Mouse (Mus musculus): ENCODE results near the gene Btbd11. TPM values are rescaled to one million over a fixed set of nuclear protein-coding genes. Genes with fewer than 3 reads are reported as not detected.
A peak's percentile ranks its signal among the peaks of the same experiment; 100 is the strongest.

Btbd11 gene
- polyA plus RNA-seq, 1 experiment: 38.7 TPM

DNA sequence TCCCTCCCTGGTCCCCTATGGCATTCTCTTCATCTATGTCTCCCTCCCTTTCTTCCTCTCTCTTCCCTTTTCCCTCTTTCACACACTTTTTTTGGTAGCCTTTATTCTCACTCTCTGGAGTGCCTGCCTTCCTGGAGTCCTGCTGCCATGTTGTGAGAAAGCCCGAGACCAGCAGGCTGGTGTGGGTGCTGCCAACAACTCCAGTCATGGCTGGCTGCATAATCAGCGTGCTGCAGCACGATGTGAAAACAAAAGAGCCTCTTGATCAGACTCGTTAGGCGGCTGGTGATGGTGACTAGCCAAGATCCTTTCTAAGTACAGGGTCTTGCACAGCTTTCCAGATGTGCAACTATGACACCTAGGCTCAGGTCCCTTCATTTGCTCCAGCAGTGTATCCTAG, 82.7 kb downstream of the Btbd11 start:
- peaks cover 28% of the 10 kb centered on the region for H3K4me1 ChIP-seq (ENCODE audit: control insufficient read depth, insufficient read depth, low read length)
- DNase-seq: no peak

GRCm38 (mm10) chr10:85473265-85473664, 86.7 kb downstream of the Btbd11 start:
- no peak for DNase-seq
- WGBS: 72% methylated on average over 4 of the region's 4 CpGs
- Histone ChIP-seq H3K4me1 (ENCODE audit: control insufficient read depth, insufficient read depth, low read length) (peaks cover 25% of the 10 kb centered on the region), H3K27me3 (ENCODE audit: control insufficient read depth, insufficient read depth, low read length) (no peaks in the 10 kb centered on the region), H3K27ac (ENCODE audit: insufficient read depth, low read length) (no peak overlapping the region), H3K4me3 (replicated peaks; ENCODE audit: insufficient read depth, low read depth, low read length) (no peak overlapping the region)
- TF ChIP-seq CTCF (IDR thresholded peaks at IDR 0.05; ENCODE audit: borderline replicate concordance, insufficient read depth, low read depth, low read length): no peak
- no peak for TF ChIP-seq POLR2A (IDR thresholded peaks at IDR 0.05; ENCODE audit: borderline replicate concordance, insufficient read depth, low read length)

More for the DNA sequence above, 82.7 kb downstream of the Btbd11 start:
- 49% methylated on average over 5 of the region's 5 CpGs for WGBS
- no peak for TF ChIP-seq CTCF (IDR thresholded peaks at IDR 0.05; ENCODE audit: borderline replicate concordance, insufficient read depth, low read depth, low read length)
- TF ChIP-seq POLR2A (IDR thresholded peaks at IDR 0.05; ENCODE audit: borderline replicate concordance, insufficient read depth, low read length): no peak
- Histone ChIP-seq H3K27ac (ENCODE audit: insufficient read depth, low read length) (no peak overlapping the region), H3K27me3 (ENCODE audit: control insufficient read depth, insufficient read depth, low read length) (no peaks in the 10 kb centered on the region; the same call in 1 of the 2 replicates), H3K4me3 (replicated peaks; ENCODE audit: insufficient read depth, low read depth, low read length) (no peak overlapping the region)

DNA sequence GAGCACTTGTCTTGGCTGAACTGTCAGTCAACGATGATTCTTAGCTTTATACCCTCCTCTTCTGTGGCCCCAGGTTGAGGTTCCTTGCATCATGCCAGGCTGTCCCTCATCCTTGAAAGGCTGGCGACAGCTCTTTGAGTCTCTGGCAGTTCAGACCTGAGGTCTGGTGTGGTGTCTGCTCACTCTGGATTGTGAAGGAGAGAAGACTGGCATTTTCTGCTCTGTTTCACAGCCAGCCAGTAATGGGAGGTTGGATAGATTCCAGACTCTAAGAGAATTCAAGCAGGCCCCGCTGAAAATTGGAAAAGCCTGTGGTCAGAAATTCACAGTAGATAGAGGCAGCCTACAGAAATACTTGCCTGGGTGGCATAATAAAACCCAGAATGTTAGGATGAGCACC, 87.3 kb downstream of the Btbd11 start:
- 20% methylated on average over 3 of the region's 3 CpGs for WGBS
- H3K4me1 ChIP-seq (ENCODE audit: control insufficient read depth, insufficient read depth, low read length): peaks cover 25% of the 10 kb centered on the region
- peak in 1 of 2 experiments; percentile 38 for DNase-seq
- TF ChIP-seq POLR2A (IDR thresholded peaks at IDR 0.05; ENCODE audit: borderline replicate concordance, insufficient read depth, low read length) (no peak), CTCF (IDR thresholded peaks at IDR 0.05; ENCODE audit: borderline replicate concordance, insufficient read depth, low read depth, low read length) (no peak)
- H3K4me3 ChIP-seq (replicated peaks; ENCODE audit: insufficient read depth, low read depth, low read length): no peak overlapping the region
- H3K27ac ChIP-seq (ENCODE audit: insufficient read depth, low read length): no peak overlapping the region
- H3K27me3 ChIP-seq (ENCODE audit: control insufficient read depth, insufficient read depth, low read length): no peaks in the 10 kb centered on the region

DNA sequence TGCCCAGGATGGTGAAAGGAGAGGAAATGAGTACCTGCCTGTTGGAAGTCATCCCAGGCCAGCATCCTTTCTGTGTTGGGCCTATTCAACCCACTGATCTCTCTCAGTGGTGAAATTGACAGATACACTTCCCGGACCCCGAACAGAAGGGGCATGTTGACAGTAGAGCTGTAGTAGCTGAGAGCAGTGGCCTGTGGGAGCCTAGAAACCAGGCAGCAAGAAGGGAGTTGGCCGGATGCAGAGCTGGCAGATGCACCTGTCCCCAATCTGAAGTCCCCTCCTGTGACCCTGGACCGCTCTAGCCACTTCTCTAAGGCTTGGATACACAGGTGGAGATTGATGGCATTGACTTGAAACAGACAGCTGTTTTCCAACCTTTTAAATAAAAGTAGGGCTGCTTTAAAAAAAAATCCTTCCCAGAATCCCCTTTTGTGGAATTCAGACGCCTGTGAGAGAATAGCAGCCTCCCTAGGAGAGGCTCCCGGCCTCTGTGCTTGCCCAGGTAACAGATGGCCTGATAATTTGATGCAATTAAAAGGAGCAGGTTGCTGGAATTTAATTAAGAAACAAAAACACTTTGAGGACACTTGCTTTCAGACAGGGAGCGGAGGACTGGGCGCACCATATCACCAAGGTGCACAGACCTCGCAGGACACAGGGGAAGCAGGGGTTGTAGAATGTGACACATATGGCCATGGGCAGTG, 89.2 kb downstream of the Btbd11 start:
- Histone ChIP-seq H3K27ac (ENCODE audit: insufficient read depth, low read length) (no peak overlapping the region), H3K4me1 (ENCODE audit: control insufficient read depth, insufficient read depth, low read length) (peaks cover 23% of the 10 kb centered on the region), H3K4me3 (replicated peaks; ENCODE audit: insufficient read depth, low read depth, low read length) (no peak overlapping the region), H3K27me3 (ENCODE audit: control insufficient read depth, insufficient read depth, low read length) (no peaks in the 10 kb centered on the region; the same call in 1 of the 2 replicates)
- 13% methylated on average over 9 of the region's 9 CpGs for WGBS
- TF ChIP-seq POLR2A (IDR thresholded peaks at IDR 0.05; ENCODE audit: borderline replicate concordance, insufficient read depth, low read length) (no peak), CTCF (IDR thresholded peaks at IDR 0.05; ENCODE audit: borderline replicate concordance, insufficient read depth, low read depth, low read length) (no peak)
- peak; percentile 60 to 76 for DNase-seq

DNA sequence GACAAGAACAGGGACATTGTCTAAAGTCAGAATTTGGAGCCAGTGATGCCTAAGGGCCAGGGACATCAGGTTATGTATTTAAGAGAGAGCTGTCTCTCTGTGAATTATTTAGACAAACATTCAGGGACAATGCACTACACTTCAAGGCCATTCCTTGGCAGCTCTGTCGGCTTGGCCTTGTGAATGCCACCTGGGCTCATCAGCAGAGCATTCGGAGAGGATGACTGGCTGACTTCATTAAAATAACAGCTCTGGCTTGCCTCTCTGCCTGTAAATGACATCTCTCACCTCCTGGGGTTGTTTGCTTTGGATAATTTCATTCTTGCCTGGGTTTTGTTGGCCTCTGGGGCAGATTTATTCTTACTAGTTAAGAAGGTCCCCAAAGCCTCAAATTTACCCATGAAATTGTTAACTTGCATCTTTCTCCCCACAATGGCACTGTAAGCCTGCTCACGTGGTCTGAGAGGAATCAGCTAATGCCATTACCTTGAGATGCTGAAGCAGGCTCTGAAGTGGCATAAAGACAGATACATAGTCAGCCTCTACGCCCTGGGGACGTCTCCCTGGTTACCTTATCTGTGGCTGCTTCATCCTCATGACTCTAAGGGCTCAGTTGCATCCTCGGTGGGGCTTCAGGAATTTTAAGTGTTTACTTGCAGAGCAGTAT, 93.5 kb downstream of the Btbd11 start:
- Histone ChIP-seq H3K27me3 (ENCODE audit: control insufficient read depth, insufficient read depth, low read length) (no peaks in the 10 kb centered on the region; the same call in 1 of the 2 replicates), H3K4me1 (ENCODE audit: control insufficient read depth, insufficient read depth, low read length) (peaks cover 26% of the 10 kb centered on the region), H3K4me3 (replicated peaks; ENCODE audit: insufficient read depth, low read depth, low read length) (no peak overlapping the region), H3K27ac (ENCODE audit: insufficient read depth, low read length) (no peak overlapping the region)
- WGBS: 72% methylated on average over 6 of the region's 6 CpGs
- no peak for TF ChIP-seq POLR2A (IDR thresholded peaks at IDR 0.05; ENCODE audit: borderline replicate concordance, insufficient read depth, low read length)
- no peak for TF ChIP-seq CTCF (IDR thresholded peaks at IDR 0.05; ENCODE audit: borderline replicate concordance, insufficient read depth, low read depth, low read length)
- DNase-seq: no peak

DNA sequence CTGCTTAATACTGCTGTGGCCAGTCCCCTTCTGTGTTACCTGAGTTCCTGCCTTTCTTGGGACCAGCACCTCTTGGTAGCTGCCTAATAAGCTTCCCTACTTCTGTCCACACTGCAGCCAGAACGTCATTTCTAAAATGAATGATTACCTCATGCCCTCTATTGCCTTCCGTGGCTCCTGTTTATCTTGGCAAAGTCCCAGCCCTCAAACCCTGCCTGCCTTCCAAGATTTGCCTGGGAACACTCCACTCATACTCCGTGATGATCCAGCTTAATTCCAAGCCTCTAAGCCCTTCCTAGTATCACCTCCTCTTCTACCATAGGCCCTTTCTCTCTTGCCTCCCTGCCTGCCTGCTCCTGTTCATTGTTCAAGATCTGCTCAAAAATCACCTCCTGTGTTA, 94.5 kb downstream of the Btbd11 start:
- no peak for TF ChIP-seq CTCF (IDR thresholded peaks at IDR 0.05; ENCODE audit: borderline replicate concordance, insufficient read depth, low read depth, low read length)
- TF ChIP-seq POLR2A (IDR thresholded peaks at IDR 0.05; ENCODE audit: borderline replicate concordance, insufficient read depth, low read length): no peak
- Histone ChIP-seq H3K27me3 (ENCODE audit: control insufficient read depth, insufficient read depth, low read length) (no peaks in the 10 kb centered on the region; the same call in 1 of the 2 replicates), H3K4me1 (ENCODE audit: control insufficient read depth, insufficient read depth, low read length) (peaks cover 20% of the 10 kb centered on the region), H3K27ac (ENCODE audit: insufficient read depth, low read length) (no peak overlapping the region), H3K4me3 (replicated peaks; ENCODE audit: insufficient read depth, low read depth, low read length) (no peak overlapping the region)
- DNase-seq: no peak
- WGBS: 13% methylated on average over 3 of the region's 3 CpGs

DNA sequence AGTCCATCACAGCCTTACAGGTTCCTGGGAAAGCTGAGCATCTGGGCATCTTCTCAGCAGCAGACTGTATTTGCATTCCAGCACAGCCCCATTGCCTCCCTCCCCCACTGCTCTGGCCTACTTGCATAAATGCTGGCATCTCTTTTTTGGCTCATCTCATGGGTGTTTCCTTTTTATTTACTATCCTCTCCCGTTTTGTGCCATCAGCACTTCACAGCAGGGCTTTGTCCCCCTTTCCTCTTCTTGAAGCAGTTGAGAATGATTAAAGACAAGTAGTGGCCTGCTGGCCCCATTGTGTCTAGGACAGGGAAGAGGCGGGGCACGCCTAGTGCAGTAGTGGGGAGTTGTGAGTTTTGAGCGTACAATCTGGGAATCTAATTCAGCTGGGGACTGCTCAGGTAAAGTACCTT, 95.5 kb downstream of the Btbd11 start:
- H3K27me3 ChIP-seq (ENCODE audit: control insufficient read depth, insufficient read depth, low read length): no peaks in the 10 kb centered on the region; the same call in 1 of the 2 replicates
- H3K4me3 ChIP-seq (replicated peaks; ENCODE audit: insufficient read depth, low read depth, low read length): no peak overlapping the region
- peaks cover 14% of the 10 kb centered on the region for H3K4me1 ChIP-seq (ENCODE audit: control insufficient read depth, insufficient read depth, low read length)
- TF ChIP-seq POLR2A (IDR thresholded peaks at IDR 0.05; ENCODE audit: borderline replicate concordance, insufficient read depth, low read length) (no peak), CTCF (IDR thresholded peaks at IDR 0.05; ENCODE audit: borderline replicate concordance, insufficient read depth, low read depth, low read length) (no peak)
- WGBS: 58% methylated on average over 4 of the region's 4 CpGs
- peak in 1 of 2 experiments; percentile 38 for DNase-seq
- H3K27ac ChIP-seq (ENCODE audit: insufficient read depth, low read length): no peak overlapping the region

DNA sequence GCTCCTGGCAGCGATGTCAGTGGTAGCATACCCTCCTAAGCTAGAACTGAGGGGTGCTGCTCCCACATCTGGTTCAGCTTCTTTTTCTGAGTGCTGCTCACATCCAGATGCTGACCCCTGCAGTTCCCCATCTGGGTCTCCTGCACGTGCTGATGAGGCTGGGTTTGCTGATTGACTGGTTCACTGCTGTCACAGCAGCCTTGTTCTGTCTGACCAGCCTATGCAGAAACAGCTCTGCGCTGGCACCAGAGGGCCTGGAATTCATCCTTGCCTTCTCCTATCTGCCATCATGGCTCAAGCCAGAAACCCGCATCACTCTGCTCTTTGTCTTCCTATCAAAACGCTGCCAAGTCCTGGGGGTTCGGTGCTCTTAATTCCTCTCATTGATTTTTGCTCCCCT, 95.9 kb downstream of the Btbd11 start:
- 46% methylated on average over 6 of the region's 6 CpGs for WGBS
- TF ChIP-seq CTCF (IDR thresholded peaks at IDR 0.05; ENCODE audit: borderline replicate concordance, insufficient read depth, low read depth, low read length): no peak
- no peak for TF ChIP-seq POLR2A (IDR thresholded peaks at IDR 0.05; ENCODE audit: borderline replicate concordance, insufficient read depth, low read length)
- Histone ChIP-seq H3K27me3 (ENCODE audit: control insufficient read depth, insufficient read depth, low read length) (no peaks in the 10 kb centered on the region; the same call in 1 of the 2 replicates), H3K27ac (ENCODE audit: insufficient read depth, low read length) (no peak overlapping the region), H3K4me1 (ENCODE audit: control insufficient read depth, insufficient read depth, low read length) (peaks cover 14% of the 10 kb centered on the region), H3K4me3 (replicated peaks; ENCODE audit: insufficient read depth, low read depth, low read length) (no peak overlapping the region)
- no peak for DNase-seq

Measured in cerebellum, adult 2 months (tissue).